Mouse (Mus musculus): ENCODE data around the gene Efhc2. TPM values are rescaled to one million over a fixed set of nuclear protein-coding genes. Genes with fewer than 3 reads are reported as not detected.

Efhc2 gene
- not detected for total RNA-seq (2023)

DNA sequence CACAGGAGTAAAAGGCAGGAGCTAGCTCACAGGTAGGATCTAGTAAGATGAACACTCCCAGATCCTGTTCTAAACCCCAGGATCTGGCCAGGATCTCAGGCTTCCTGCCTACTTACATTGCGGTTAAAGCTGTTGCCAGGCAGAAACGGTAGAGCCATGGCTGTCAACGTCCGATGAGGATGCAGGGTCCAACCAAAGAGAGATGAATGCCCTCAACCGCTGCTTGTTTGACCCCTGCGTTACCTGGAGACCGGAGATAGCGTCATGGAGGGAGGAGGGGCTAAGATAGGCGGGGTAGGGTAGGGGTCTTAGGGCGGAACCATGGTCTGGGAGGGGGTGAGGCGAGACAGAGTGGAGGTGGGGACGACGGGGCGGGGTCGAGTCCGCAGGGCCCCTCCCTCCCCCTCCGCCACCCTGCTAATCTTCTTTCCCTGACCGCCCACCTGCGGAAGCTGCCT is at the start of gene Efhc2:
Efhc2 (minus strand) TSS at position 243 of the 458 bp plus-strand sequence.

Measured in neutrophil, adult 59 days (primary cell).